Mouse (Mus musculus): ENCODE measurements around the gene Zbtb37. TPM values are rescaled to one million over a fixed set of nuclear protein-coding genes. Genes with fewer than 3 reads are reported as not detected.
"Not testable (repeated sequence)": the region's sequence is repeated elsewhere in the genome, so short reads cannot be mapped to it uniquely, and the experiment has no call there.

The Zbtb37 gene
- polyA plus RNA-seq, 1 experiment from 2014 or later, result 10.5 TPM

DNA sequence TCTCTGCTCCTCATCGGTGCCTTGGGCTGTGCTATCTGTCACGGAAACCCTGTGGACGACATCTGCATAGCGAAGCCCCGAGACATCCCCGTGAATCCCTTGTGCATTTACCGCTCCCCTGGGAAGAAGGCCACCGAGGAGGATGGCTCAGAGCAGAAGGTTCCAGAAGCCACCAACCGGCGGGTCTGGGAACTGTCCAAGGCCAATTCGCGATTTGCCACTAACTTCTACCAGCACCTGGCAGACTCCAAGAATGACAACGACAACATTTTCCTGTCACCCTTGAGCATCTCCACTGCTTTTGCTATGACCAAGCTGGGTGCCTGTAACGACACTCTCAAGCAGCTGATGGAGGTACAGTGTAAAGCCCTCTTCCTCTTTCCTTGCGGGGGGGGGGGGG lies 45.3 kb downstream of the Zbtb37 start:
- Histone ChIP-seq H3K4me2 (ENCODE audit: low read length) (no peak overlapping the region), H3K27me3 (replicated peaks; ENCODE audit: control insufficient read depth, insufficient read depth, low read length) (no peaks in the 10 kb centered on the region), H3K9ac (ENCODE audit: low read length) (no peak overlapping the region), H3K27ac (ENCODE audit: low read depth, low read length) (no peak overlapping the region), H3K4me3 (ENCODE audit: low read depth, low read length) (no peak overlapping the region), H3K4me1 (ENCODE audit: control insufficient read depth, insufficient read depth, low read length) (no peaks in the 10 kb centered on the region), H3K9me3 (replicated peaks; ENCODE audit: control insufficient read depth, low read length) (no peaks in the 10 kb centered on the region), H3K36me3 (ENCODE audit: control insufficient read depth, insufficient read depth, low read length) (no peaks in the 10 kb centered on the region)
- ATAC-seq (no peak), DNase-seq (ENCODE audit: low spot score) (no peak)
- 91% methylated on average over 14 of the region's 15 CpGs for WGBS

GRCm38 (mm10) chr1:160986881-160987635 lies 47.6 kb downstream of the Zbtb37 start:
- H3K36me3 ChIP-seq (ENCODE audit: control insufficient read depth, insufficient read depth, low read length), result no peaks in the 10 kb centered on the region
- H3K4me3 ChIP-seq (ENCODE audit: low read depth, low read length), result no peak overlapping the region
- no peak for DNase-seq (ENCODE audit: low spot score)
- no peaks in the 10 kb centered on the region for H3K27me3 ChIP-seq (replicated peaks; ENCODE audit: control insufficient read depth, insufficient read depth, low read length)
- H3K27ac ChIP-seq (ENCODE audit: low read depth, low read length), result no peak overlapping the region
- WGBS, result 90% methylated on average over 17 of the region's 17 CpGs
- no peaks in the 10 kb centered on the region for H3K9me3 ChIP-seq (replicated peaks; ENCODE audit: control insufficient read depth, low read length)
- no peaks in the 10 kb centered on the region for H3K4me1 ChIP-seq (ENCODE audit: control insufficient read depth, insufficient read depth, low read length)
- no peak overlapping the region for H3K9ac ChIP-seq (ENCODE audit: low read length)
- ATAC-seq, result no peak
- H3K4me2 ChIP-seq (ENCODE audit: low read length), result no peak overlapping the region

DNA sequence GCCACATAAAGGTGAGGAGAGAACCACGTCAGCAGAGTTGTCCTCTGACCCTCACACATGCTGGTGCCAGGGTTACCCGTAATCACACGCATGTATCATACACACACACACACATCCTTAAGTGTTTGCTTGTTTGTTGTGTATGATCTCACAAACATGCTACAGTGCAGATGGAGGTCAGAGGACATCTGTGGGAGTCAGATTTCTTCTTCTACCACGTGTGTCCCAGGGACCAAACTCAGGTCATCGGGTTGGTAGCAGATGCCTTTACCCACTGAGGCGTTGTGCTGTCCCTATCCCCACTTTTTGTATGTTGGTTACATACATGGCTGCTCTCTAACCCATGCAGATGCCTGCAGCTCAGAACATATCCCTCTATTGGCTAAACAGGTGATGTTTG lies 49.2 kb downstream of the Zbtb37 start:
- Histone ChIP-seq H3K4me2 (ENCODE audit: low read length) (no peak overlapping the region), H3K4me1 (ENCODE audit: control insufficient read depth, insufficient read depth, low read length) (no peaks in the 10 kb centered on the region), H3K4me3 (ENCODE audit: low read depth, low read length) (no peak overlapping the region), H3K27me3 (replicated peaks; ENCODE audit: control insufficient read depth, insufficient read depth, low read length) (no peaks in the 10 kb centered on the region), H3K9ac (ENCODE audit: low read length) (no peak overlapping the region), H3K27ac (ENCODE audit: low read depth, low read length) (no peak overlapping the region), H3K9me3 (replicated peaks; ENCODE audit: control insufficient read depth, low read length) (no peaks in the 10 kb centered on the region), H3K36me3 (ENCODE audit: control insufficient read depth, insufficient read depth, low read length) (no peaks in the 10 kb centered on the region)
- WGBS, result 91% methylated on average over 6 of the region's 6 CpGs
- ATAC-seq, result no peak
- no peak for DNase-seq (ENCODE audit: low spot score)

GRCm38 (mm10) chr1:160984731-160985130 lies 49.9 kb downstream of the Zbtb37 start:
- H3K9ac ChIP-seq (ENCODE audit: low read length); H3K4me1 ChIP-seq (ENCODE audit: control insufficient read depth, insufficient read depth, low read length); ATAC-seq; H3K36me3 ChIP-seq (ENCODE audit: control insufficient read depth, insufficient read depth, low read length); DNase-seq (ENCODE audit: low spot score); H3K9me3 ChIP-seq (replicated peaks; ENCODE audit: control insufficient read depth, low read length); H3K27me3 ChIP-seq (replicated peaks; ENCODE audit: control insufficient read depth, insufficient read depth, low read length); H3K4me2 ChIP-seq (ENCODE audit: low read length); H3K4me3 ChIP-seq (ENCODE audit: low read depth, low read length); H3K27ac ChIP-seq (ENCODE audit: low read depth, low read length): not testable (repeated sequence)
- 73% methylated on average over 1 of the region's 1 CpGs for WGBS

DNA sequence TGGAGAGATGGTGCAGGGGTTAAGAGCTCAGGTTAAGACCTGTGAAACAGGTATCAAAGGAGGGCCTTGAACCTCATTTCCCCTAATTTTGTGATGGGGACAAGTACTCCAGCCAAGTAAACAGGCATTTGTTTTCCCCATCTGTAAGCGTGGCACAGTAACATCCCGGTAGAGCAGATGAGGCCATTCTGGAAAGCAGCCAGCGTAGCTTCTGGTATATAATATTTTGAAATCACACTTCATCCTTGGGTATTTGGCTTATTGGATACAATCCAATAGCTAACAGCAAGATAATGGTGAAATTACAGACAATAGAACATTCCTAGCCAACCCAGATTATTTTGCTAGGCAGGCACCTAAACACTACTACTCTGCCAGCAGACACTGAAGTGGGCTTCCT lies 51.8 kb downstream of the Zbtb37 start:
- ATAC-seq (no peak), DNase-seq (ENCODE audit: low spot score) (peak; percentile 35)
- H3K4me1 ChIP-seq (ENCODE audit: control insufficient read depth, insufficient read depth, low read length), result no peaks in the 10 kb centered on the region
- no peak overlapping the region for H3K9ac ChIP-seq (ENCODE audit: low read length)
- H3K36me3 ChIP-seq (ENCODE audit: control insufficient read depth, insufficient read depth, low read length), result no peaks in the 10 kb centered on the region
- H3K4me3 ChIP-seq (ENCODE audit: low read depth, low read length), result no peak overlapping the region
- no peaks in the 10 kb centered on the region for H3K27me3 ChIP-seq (replicated peaks; ENCODE audit: control insufficient read depth, insufficient read depth, low read length)
- H3K9me3 ChIP-seq (replicated peaks; ENCODE audit: control insufficient read depth, low read length), result no peaks in the 10 kb centered on the region
- 76% methylated on average over 3 of the region's 3 CpGs for WGBS
- H3K27ac ChIP-seq (ENCODE audit: low read depth, low read length), result no peak overlapping the region
- H3K4me2 ChIP-seq (ENCODE audit: low read length), result no peak overlapping the region

GRCm38 (mm10) chr1:160981337-160981736 lies 53.3 kb downstream of the Zbtb37 start:
- ATAC-seq (no peak), DNase-seq (ENCODE audit: low spot score) (no peak)
- H3K9me3 ChIP-seq (replicated peaks; ENCODE audit: control insufficient read depth, low read length), result no peaks in the 10 kb centered on the region
- H3K27me3 ChIP-seq (replicated peaks; ENCODE audit: control insufficient read depth, insufficient read depth, low read length), result no peaks in the 10 kb centered on the region
- 93% methylated on average over 4 of the region's 4 CpGs for WGBS
- H3K9ac ChIP-seq (ENCODE audit: low read length), result no peak overlapping the region
- no peak overlapping the region for H3K4me3 ChIP-seq (ENCODE audit: low read depth, low read length)
- H3K4me2 ChIP-seq (ENCODE audit: low read length), result no peak overlapping the region
- H3K36me3 ChIP-seq (ENCODE audit: control insufficient read depth, insufficient read depth, low read length), result no peaks in the 10 kb centered on the region
- no peaks in the 10 kb centered on the region for H3K4me1 ChIP-seq (ENCODE audit: control insufficient read depth, insufficient read depth, low read length)
- no peak overlapping the region for H3K27ac ChIP-seq (ENCODE audit: low read depth, low read length)

GRCm38 (mm10) chr1:160980537-160981234 lies 54.0 kb downstream of the Zbtb37 start:
- Histone ChIP-seq H3K9me3 (replicated peaks; ENCODE audit: control insufficient read depth, low read length) (no peaks in the 10 kb centered on the region), H3K4me2 (ENCODE audit: low read length) (no peak overlapping the region), H3K27me3 (replicated peaks; ENCODE audit: control insufficient read depth, insufficient read depth, low read length) (no peaks in the 10 kb centered on the region), H3K36me3 (ENCODE audit: control insufficient read depth, insufficient read depth, low read length) (no peaks in the 10 kb centered on the region), H3K4me3 (ENCODE audit: low read depth, low read length) (no peak overlapping the region), H3K9ac (ENCODE audit: low read length) (no peak overlapping the region), H3K4me1 (ENCODE audit: control insufficient read depth, insufficient read depth, low read length) (no peaks in the 10 kb centered on the region), H3K27ac (ENCODE audit: low read depth, low read length) (no peak overlapping the region)
- ATAC-seq (no peak), DNase-seq (ENCODE audit: low spot score) (no peak)
- 88% methylated on average over 8 of the region's 8 CpGs for WGBS

DNA sequence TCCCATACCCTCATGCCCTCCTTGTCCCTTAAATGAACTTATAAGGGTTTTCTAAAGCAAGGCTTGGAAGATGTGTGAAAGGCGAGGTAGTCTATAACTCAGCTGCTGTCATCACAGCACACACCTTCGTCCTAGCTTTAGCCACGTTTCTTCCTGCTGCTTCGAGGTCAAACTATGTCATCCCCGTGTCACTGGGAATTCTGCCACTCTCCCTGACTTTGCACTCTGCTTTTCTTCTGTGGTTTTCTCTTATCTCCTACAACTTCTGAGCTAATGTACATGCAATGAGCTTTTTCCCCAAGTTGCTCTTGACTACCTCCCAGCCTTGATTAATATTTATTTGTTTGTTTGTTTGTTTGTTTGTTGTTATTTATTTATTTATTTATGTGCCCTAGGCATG lies 54.6 kb downstream of the Zbtb37 start:
- H3K27ac ChIP-seq (ENCODE audit: low read depth, low read length), result no peak overlapping the region
- H3K9me3 ChIP-seq (replicated peaks; ENCODE audit: control insufficient read depth, low read length), result no peaks in the 10 kb centered on the region
- ATAC-seq (no peak), DNase-seq (ENCODE audit: low spot score) (no peak)
- no peaks in the 10 kb centered on the region for H3K27me3 ChIP-seq (replicated peaks; ENCODE audit: control insufficient read depth, insufficient read depth, low read length)
- H3K36me3 ChIP-seq (ENCODE audit: control insufficient read depth, insufficient read depth, low read length), result peaks cover 4% of the 10 kb centered on the region; the same call in 1 of the 2 replicates
- WGBS, result 81% methylated on average over 5 of the region's 5 CpGs
- H3K9ac ChIP-seq (ENCODE audit: low read length), result no peak overlapping the region
- no peak overlapping the region for H3K4me3 ChIP-seq (ENCODE audit: low read depth, low read length)
- no peak overlapping the region for H3K4me2 ChIP-seq (ENCODE audit: low read length)
- no peaks in the 10 kb centered on the region for H3K4me1 ChIP-seq (ENCODE audit: control insufficient read depth, insufficient read depth, low read length)

DNA sequence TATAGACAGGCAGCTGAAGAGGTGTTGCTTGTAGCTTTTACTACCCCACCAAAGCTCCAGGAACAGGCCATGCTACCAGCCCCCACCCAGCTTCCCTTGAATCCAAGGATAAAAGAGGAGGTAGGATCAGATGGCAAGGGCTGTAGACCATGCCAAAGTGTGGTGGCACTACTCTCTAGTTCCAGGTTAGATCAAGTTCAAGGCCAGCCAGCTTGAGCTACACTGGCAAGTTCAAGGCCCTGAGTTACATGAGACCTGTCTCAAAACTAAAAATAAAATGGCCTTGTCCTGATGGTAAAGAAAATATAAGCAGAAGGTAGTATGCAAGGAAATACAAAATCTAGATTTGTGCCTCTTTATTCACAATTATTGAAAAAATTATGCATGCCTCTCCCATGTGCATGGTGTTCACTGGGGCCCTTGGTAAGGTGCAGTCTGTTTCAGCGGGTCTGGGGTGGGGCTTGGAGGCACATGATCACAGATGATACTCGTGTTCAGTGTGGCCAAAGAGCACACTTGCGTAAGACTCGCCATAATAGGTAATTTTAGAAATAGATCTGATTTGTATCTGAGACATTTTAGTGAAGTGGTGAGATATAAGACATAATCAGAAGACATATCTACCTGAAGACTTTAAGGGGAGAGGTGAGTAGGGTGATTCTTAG lies 56.4 kb downstream of the Zbtb37 start, which contains the start of gene Serpinc1:
Gene Serpinc1, plus strand, starts transcription at position 515 of the 665 bp plus-strand sequence.
- Histone ChIP-seq H3K27ac (ENCODE audit: low read depth, low read length) (no peak within 1 kb of the TSS), H3K27me3 (replicated peaks; ENCODE audit: control insufficient read depth, insufficient read depth, low read length) (no peaks in the 10 kb centered on the region), H3K4me3 (ENCODE audit: low read depth, low read length) (no peak within 1 kb of the TSS), H3K4me2 (ENCODE audit: low read length) (no peak within 1 kb of the TSS), H3K4me1 (ENCODE audit: control insufficient read depth, insufficient read depth, low read length) (no peaks in the 10 kb centered on the region), H3K9me3 (replicated peaks; ENCODE audit: control insufficient read depth, low read length) (no peaks in the 10 kb centered on the region), H3K36me3 (ENCODE audit: control insufficient read depth, insufficient read depth, low read length) (peaks cover 9% of the 10 kb centered on the region), H3K9ac (ENCODE audit: low read length) (no peak within 1 kb of the TSS)
- ATAC-seq, result no peak
- DNase-seq (ENCODE audit: low spot score), result no peak
- 95% methylated on average over 4 of the region's 4 CpGs for WGBS

Measured in forebrain, embryonic 14.5 days (tissue).